Comparison of ENCODE assay signal across 8 mouse cellular contexts in the genomic region with DNA sequence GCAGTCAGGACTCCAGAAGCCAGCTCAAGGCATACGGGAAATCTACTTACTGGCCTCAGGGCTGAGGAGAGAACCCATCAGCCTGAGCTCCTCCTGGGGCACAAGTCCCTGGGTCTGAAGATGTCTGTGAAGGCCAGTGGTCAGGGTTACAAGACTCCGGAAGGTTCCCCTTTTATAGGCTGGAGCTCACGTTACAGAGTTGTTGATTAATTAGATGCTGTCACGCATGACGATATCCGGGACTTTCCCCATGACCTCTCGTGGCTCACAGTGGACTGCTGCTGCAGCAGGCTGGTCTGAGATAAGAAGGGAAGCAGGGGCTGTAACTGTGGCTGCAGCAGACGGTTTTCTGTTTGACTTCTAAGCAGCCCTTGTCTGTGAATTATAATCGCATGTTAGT. TPM values are rescaled to one million over a fixed set of nuclear protein-coding genes. Genes with fewer than 3 reads are reported as not detected.
A peak's percentile ranks its signal among the peaks of the same experiment; 100 is the strongest.
DNase-seq lines count a peak whose midpoint lies in the region.

No protein-coding gene starts in this region.

- DNase-seq in adrenal gland, adult (ENCODE audit: inconsistent age in 2 of 2, low spot score in 1 of 2): peak; percentile 76 to 89
- DNase-seq in adrenal gland, postnatal 4 days (ENCODE audit: low spot score in 2 of 2): no peak
- DNase-seq in embryo, embryonic 11 days: peak; percentile 52
- peak; percentile 83 for DNase-seq in kidney, adult 11 months
- DNase-seq in lung, adult 18-20 months: peak; percentile 70 to 74
- DNase-seq in splenic B cell, adult 2 months (ENCODE audit: low read depth, low spot score): peak; percentile 88
- DNase-seq in gastrocnemius, postnatal 25 days: no peak
- DNase-seq in layer of hippocampus, postnatal 36 days: no peak

- H3K27me3 ChIP-seq in splenic B cell, adult 2 months (ENCODE audit: control insufficient read depth, insufficient read depth, low read length, poor library complexity, severe bottlenecking): no peaks in the 10 kb centered on the region

- H3K36me3 ChIP-seq in splenic B cell, adult 2 months (ENCODE audit: control insufficient read depth, insufficient read depth, low read length, poor library complexity, severe bottlenecking): peaks cover 9% of the 10 kb centered on the region

RNA-seq across cellular contexts. Expression of gene Neurl3, which starts 1.2 kb away (rescaled TPM):
- 10 to 100 TPM in 1 of 2 experiments, 1 to 10 TPM in 1; 8.0 to 10.4 TPM for total RNA-seq in adrenal gland, postnatal 4 days (2021)
- total RNA-seq in gastrocnemius, postnatal 25 days (2021): under 1 TPM; 0.51 to 0.88 TPM
- total RNA-seq in layer of hippocampus, postnatal 36 days (2021): under 1 TPM; 0.51 to 0.67 TPM

RNA-seq across cellular contexts. Expression of gene Uggt1, which starts 28.8 kb away (rescaled TPM):
- 10 to 100 TPM; 53.6 to 61.0 TPM for total RNA-seq in adrenal gland, postnatal 4 days (2021)
- total RNA-seq in gastrocnemius, postnatal 25 days (2021): 10 to 100 TPM; 19.7 to 21.6 TPM
- total RNA-seq in layer of hippocampus, postnatal 36 days (2021): 10 to 100 TPM; 43.9 to 48.1 TPM

RNA-seq across cellular contexts. Expression of gene Arid5a, which starts 34.2 kb away (rescaled TPM):
- 1 to 10 TPM; 6.0 to 8.4 TPM for total RNA-seq in adrenal gland, postnatal 4 days (2021)
- total RNA-seq in gastrocnemius, postnatal 25 days (2021): 10 to 100 TPM in 1 of 2 experiments, 1 to 10 TPM in 1; 5.4 to 10.5 TPM
- 10 to 100 TPM; 12.6 to 14.9 TPM for total RNA-seq in layer of hippocampus, postnatal 36 days (2021)

Comparison
In these comparisons a context has a peak if more than half of its experiments do, and no peak if none do; other contexts are left out.
1. DNase-seq: peak in adrenal gland, adult (2 of 2), embryo, embryonic 11 days (single experiment), kidney, adult 11 months (single experiment), lung, adult 18-20 months (2 of 2) and splenic B cell, adult 2 months (single experiment); none in adrenal gland, postnatal 4 days (0 of 2), gastrocnemius, postnatal 25 days (single experiment) and layer of hippocampus, postnatal 36 days (0 of 2).
2. RNA of gene Neurl3, which starts 1.2 kb away (total RNA-seq): 8.0 to 10.4 TPM in adrenal gland, postnatal 4 days; 0.51 to 0.88 TPM in gastrocnemius, postnatal 25 days and 0.51 to 0.67 TPM in layer of hippocampus, postnatal 36 days; every median in the first group is over 4 times any median in the second.